Mouse (Mus musculus): ENCODE results near the gene Tmem163. TPM values are rescaled to one million over a fixed set of nuclear protein-coding genes. Genes with fewer than 3 reads are reported as not detected.

Gene Tmem163
- total RNA-seq, 2 experiments from 2014 or later, result 2.6 to 7.2 TPM

DNA sequence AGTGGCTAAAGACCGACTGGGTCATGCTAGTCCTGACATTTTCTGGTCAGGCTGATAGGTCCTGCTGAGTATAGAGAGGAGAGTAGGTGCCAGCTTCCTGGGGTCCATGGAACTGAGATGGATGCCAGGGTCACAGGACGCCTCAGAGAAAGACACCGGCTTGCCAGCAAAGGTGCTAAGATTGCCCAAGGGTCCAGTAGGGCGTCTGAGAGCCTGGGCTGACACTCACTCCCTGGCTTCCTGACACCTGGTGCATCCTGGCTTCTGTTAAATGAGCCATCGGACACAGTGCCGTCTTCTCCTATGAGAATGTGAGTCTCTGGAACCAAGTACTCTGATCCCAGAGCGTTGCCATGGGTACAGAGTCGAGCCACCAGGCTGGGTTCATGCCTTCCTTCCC is 170.4 kb downstream of the Tmem163 start:
- no peak for DNase-seq
- intact Hi-C loops (cut with DNase I), result no loop called here

DNA sequence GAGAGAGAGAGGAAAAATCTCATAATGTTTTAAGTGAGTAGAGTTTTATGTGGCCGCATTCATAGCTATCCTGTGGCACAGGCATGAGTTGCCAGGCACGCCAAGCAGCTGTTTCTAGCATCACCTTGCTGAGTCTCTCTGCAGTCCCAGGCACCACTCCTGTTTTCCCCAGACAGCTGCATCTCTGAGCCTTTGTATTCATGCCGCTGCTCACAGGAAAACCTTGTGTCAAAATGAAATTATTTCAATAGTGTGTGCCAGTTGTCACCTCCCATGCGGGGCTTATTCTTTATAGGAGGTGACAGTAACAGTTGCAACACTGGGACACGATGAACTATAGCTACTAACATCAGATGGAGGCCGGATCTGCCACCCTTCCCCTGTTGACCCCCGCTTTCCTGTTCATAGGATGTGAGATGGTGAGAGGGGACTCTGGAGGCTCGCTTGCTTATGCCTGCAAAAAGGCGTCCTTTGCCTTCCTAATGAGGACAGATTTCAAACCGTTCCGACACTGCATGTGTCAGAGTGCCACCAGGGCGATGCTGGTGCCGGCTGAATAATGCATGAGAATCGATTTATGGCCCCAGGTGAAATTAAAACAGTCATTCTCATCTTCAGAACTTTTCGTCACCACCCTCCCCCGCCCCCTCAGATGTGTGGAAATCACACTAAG is 171.1 kb downstream of the Tmem163 start:
- no peak for DNase-seq
- intact Hi-C loops (cut with DNase I), result no loop called here

- intact Hi-C loops (cut with DNase I), result no loop called here
- no peak for DNase-seq
These were observed 172.2 kb downstream of the Tmem163 start for GRCm38 (mm10) chr1:127507042-127507650.

DNA sequence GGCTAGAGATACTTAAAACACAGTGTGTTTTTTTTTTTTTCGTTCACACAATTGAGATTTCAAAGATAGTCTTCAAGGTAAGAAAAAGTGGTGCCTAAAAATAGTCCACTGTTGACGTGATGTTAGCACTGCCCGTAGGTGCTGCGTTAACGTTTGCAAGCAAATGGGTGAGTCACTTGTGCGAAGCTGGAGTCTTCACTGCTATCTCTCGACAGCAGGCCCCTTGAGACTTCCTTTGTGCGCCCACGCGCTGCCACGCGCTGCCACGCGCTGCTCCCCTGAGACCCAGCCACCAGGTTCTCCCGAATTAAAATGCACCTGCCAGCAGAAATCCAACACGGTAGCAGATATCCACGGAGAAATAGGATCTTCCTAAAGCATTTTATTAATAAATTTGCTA is 178.6 kb downstream of the Tmem163 start:
- DNase-seq, result no peak
- intact Hi-C loops (cut with DNase I), result loop anchor here (1.0 to 2.0 kb wide), 2 partner anchors 180 to 265 kb away; no protein-coding TSS in a partner anchor

DNA sequence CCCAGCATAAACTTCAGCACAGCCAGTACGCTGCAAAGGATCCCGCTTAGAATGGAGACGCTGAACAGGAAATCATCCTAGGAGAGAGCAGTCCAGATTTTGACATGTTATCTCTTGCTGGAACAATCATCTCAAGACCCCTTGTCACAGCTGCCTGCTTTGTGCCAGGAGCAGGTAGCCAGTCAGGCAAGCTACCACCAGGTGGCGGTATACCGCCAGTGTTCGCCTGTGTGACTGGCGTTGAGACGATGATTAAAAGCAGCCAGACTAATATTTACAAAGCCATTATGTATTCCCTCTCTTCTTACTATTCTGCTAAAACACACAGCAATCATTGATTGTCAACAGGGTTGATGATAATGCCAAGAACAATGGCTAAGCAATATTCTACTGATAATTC is 179.1 kb downstream of the Tmem163 start:
- intact Hi-C loops (cut with DNase I), result loop anchor here (1.0 to 2.0 kb wide), 2 partner anchors 181 to 265 kb away; no protein-coding TSS in a partner anchor

GRCm38 (mm10) chr1:127498746-127499145 is 180.6 kb downstream of the Tmem163 start:
- no peak for DNase-seq

More for the DNA sequence above, 179.1 kb downstream of the Tmem163 start:
- DNase-seq, result peak; percentile 80 to 90

GRCm38 (mm10) chr1:127496737-127497543 is 182.4 kb downstream of the Tmem163 start:
- DNase-seq, result peak; percentile 59 to 72
- intact Hi-C loops (cut with DNase I), result loop anchor here (5.0 kb wide), 2 partner anchors 200 to 725 kb away; no protein-coding TSS in a partner anchor

More at GRCm38 (mm10) chr1:127498746-127499145, 180.6 kb downstream of the Tmem163 start:
- intact Hi-C loops (cut with DNase I), result loop anchor here (5.0 kb wide), 2 partner anchors 199 to 724 kb away; no protein-coding TSS in a partner anchor

- intact Hi-C loops (cut with DNase I), result no loop called here
- DNase-seq, result peak; percentile 45 to 65
These were observed 192.2 kb downstream of the Tmem163 start for GRCm38 (mm10) chr1:127487161-127487560.

- peak; percentile 47 to 60 for DNase-seq
- intact Hi-C loops (cut with DNase I), result no loop called here
These were observed 194.5 kb downstream of the Tmem163 start for GRCm38 (mm10) chr1:127484826-127485225.

GRCm38 (mm10) chr1:127484188-127484587 is 195.2 kb downstream of the Tmem163 start:
- intact Hi-C loops (cut with DNase I), result no loop called here
- peak; percentile 10 to 20 for DNase-seq

DNA sequence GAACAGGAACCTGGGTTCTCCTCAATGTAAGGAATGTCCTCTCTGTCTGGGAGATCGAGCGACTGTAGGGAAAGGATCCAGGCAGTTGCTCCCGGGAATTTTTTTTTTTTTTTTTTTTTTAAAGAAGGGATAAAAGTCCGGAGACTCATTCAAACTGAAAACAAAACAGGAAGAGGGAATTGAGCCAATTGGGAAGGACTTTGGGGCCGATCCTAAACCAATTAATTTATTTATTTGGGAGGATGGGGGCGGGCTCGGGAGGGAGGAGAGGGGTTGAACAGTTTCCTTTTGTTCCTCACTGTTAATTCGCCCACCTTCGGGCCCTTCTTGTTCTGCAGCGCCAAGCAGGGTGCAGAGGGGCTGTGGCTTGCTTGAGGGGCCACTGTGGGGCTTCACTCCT is 196.4 kb downstream of the Tmem163 start:
- intact Hi-C loops (cut with DNase I), result no loop called here
- DNase-seq, result no peak

DNA sequence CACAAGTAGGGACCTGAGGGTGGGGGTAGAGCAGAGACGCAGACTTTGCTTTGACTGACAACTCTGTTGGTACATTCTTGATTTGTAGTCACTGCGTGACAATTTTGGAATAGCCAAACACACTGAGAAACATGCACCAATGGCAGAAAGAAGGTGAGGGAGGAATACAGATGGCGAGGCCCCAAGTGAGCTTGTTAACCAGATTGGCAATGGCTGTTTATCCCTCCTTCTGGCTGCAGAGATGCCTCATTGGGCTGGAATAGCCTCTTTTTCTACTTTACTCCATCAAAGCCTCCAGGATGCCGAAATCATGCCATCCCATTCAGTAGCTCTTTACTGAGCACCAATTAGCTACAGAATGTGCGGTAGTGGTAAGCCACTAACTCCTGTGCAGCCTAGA is 203.6 kb downstream of the Tmem163 start:
- DNase-seq, result no peak
- intact Hi-C loops (cut with DNase I), result no loop called here

DNA sequence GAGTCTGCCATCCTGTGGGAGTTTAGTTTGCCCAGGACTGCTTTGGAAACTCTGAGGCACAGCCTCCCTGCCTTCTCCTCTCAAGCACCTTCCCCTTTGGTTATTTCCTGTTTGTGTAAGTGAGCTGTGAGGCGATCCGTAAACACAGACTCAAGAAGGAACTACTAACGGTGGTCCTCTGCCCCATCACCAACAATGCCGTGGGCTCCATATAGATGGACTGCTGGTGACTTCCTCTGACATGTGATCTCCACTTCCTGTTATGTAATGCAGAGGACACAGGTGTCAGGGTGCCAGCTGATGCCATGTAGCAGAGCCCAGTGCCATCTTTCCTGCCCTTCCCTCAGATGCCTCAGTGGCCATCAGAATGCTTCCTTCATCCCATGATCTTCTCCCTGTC is 209.2 kb downstream of the Tmem163 start:
- intact Hi-C loops (cut with DNase I), result no loop called here
- DNase-seq, result no peak

DNA sequence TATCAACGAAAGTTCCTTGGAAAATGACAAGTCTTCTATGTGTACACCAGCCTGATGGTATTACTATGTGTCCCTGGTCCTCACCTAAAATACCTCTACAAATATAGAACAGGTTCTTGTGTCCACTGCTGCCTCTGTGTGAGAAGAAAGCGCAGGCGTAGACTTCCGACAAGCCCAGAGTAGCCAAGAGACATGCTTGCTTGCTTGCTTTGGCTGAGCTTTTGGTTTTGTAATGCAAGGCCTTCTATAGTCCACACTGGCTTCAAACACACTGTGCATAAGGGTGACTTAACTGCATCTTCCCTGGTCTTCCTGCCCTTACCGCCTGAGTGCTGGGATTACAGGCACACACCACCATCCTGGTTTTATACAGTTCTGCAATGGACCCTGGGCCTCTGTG is 212.1 kb downstream of the Tmem163 start:
- intact Hi-C loops (cut with DNase I), result no loop called here
- DNase-seq, result no peak

DNA sequence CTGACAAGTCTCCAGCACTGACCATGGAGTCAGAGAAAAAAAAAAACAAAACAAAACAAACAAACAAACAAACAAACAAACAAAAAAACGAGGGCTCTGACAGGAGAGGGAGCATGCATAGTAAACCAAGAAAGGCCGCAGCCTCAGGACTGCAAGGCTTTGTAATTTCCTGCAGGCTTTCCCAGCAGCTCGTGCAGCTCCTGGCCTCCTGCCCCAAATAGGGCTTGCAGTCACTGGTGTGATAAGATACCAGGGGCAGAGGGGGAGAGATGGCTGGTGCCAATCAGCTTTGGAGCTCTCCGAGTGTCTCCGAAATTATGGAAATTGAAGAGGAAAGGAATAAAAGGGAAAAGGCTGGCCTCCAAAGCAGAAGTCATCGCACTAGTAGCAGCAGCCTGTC is 214.1 kb downstream of the Tmem163 start:
- peak in 1 of 2 experiments; percentile 31 for DNase-seq
- intact Hi-C loops (cut with DNase I), result no loop called here

- intact Hi-C loops (cut with DNase I), result no loop called here
- no peak for DNase-seq
These were observed 215.3 kb downstream of the Tmem163 start for GRCm38 (mm10) chr1:127464041-127464440.

GRCm38 (mm10) chr1:127461017-127461416 is 218.3 kb downstream of the Tmem163 start:
- intact Hi-C loops (cut with DNase I), result no loop called here
- DNase-seq, result no peak

GRCm38 (mm10) chr1:127459576-127459975 is 219.8 kb downstream of the Tmem163 start:
- no peak for DNase-seq
- intact Hi-C loops (cut with DNase I), result loop anchor here (1.0 to 5.0 kb wide), 3 partner anchors 77 to 443 kb away; no protein-coding TSS in a partner anchor

DNA sequence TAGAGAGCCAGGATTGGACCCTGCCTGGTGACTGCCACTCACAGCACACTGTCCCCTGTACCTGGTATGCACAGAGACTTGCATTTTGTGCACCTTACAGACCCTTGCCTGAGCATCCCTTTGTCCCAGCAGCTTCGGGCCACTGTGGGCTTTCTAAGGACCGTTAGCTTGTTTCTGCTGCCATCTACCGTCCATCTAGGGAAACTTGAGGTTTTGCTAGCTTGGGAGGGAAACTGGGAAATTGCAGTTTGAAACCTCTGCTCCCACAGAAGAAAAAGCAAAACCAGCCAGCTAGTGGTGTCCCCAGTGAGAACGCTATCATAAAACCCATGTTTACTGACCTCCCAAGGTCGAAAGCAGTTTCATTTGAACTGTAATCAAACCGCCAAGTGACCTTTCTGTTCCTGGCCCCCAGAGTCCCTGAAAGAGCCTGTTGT is 220.3 kb downstream of the Tmem163 start:
- intact Hi-C loops (cut with DNase I), result loop anchor here (1.0 to 5.0 kb wide), 3 partner anchors 77 to 442 kb away; no protein-coding TSS in a partner anchor
- peak; percentile 58 to 74 for DNase-seq

GRCm38 (mm10) chr1:127453397-127453796 is 226.0 kb downstream of the Tmem163 start:
- intact Hi-C loops (cut with DNase I), result no loop called here
- DNase-seq, result no peak
